ENCODE assay signal across 8 mouse cellular contexts in the genomic region with DNA sequence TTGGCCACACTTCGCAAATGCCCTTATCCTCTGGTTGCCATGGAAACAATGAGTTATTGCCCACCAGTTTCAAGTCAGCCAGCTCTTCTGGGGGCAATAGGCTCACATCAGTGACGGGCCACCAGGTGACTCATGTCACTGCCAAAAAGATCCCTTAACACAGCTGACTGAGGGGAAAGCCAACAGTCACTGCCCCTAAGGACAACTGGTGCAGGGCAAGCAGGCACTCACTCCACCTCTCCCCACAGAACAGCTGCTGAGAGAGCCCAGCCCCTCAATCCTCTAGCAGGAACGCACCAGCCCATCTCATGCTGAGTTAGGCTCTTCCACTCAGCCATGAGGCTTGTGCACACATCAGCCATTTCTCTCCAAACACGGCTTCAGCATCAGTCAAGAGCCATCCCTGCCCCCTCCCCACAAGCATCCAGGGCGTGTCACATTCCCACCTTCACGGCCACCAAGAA.
DNase-seq lines count a peak whose midpoint lies in the region; ATAC-seq and TF ChIP-seq lines count a peak whose summit lies in the region.

No protein-coding gene starts in this region.

- WGBS in spleen, adult 2 months: 18% methylated on average over 6 of the region's 6 CpGs
- 2% methylated on average over 6 of the region's 6 CpGs for WGBS in hindbrain, embryonic 13.5 days
- WGBS in midbrain, embryonic 12.5 days: 3% methylated on average over 6 of the region's 6 CpGs

- H3K27me3 ChIP-seq in spleen, adult 2 months (ENCODE audit: control insufficient read depth, insufficient read depth, low read length): no peaks in the 10 kb centered on the region
- no peaks in the 10 kb centered on the region for H3K27me3 ChIP-seq in hindbrain, embryonic 13.5 days
- H3K27me3 ChIP-seq in midbrain, embryonic 12.5 days: 0 out of 2 replicates have a peak, but pooled peaks cover 7% of the 10 kb centered on the region

- DNase-seq in adrenal gland, adult 2 months: peak; percentile 39
- DNase-seq in adrenal gland, postnatal 4 days (ENCODE audit: low spot score in 2 of 2): no peak
- no peak for DNase-seq in spleen, adult 2 months (ENCODE audit: low read depth in 1 of 2, low spot score in 2 of 2)
- no peak for DNase-seq in spleen, adult 12 weeks (ENCODE audit: low spot score)
- no peak for DNase-seq in left cerebral cortex, adult 18-20 months (ENCODE audit: low spot score in 2 of 2)
- DNase-seq in ovary, postnatal 14 days (ENCODE audit: low spot score): no peak

- TF ChIP-seq POLR2A in spleen, adult 2 months (IDR thresholded peaks at IDR 0.05; ENCODE audit: low read depth, low read length): no peak

- H3K4me1 ChIP-seq in spleen, adult 2 months (ENCODE audit: control insufficient read depth, insufficient read depth, insufficient read length): peaks cover 16% of the 10 kb centered on the region; the same call in 1 of the 2 replicates
- peaks cover 64% of the 10 kb centered on the region for H3K4me1 ChIP-seq in hindbrain, embryonic 13.5 days (replicated peaks)
- H3K4me1 ChIP-seq in midbrain, embryonic 12.5 days: peaks cover 44% of the 10 kb centered on the region

- no peaks in the 10 kb centered on the region for H3K36me3 ChIP-seq in spleen, adult 2 months (ENCODE audit: control insufficient read depth, insufficient read depth, low read length)
- H3K36me3 ChIP-seq in hindbrain, embryonic 13.5 days: no peaks in the 10 kb centered on the region
- no peaks in the 10 kb centered on the region for H3K36me3 ChIP-seq in midbrain, embryonic 12.5 days

- H3K4me3 ChIP-seq in spleen, adult 2 months (ENCODE audit: extremely low read depth, insufficient read depth, insufficient read length): peak overlapping the region; percentile 88
- H3K4me3 ChIP-seq in hindbrain, embryonic 13.5 days: peak overlapping the region; percentile 63
- peak overlapping the region; percentile 60 for H3K4me3 ChIP-seq in midbrain, embryonic 12.5 days

- ATAC-seq in hindbrain, embryonic 13.5 days (ENCODE audit: low FRiP score): peak; percentile 56
- peak; percentile 35 for ATAC-seq in midbrain, embryonic 12.5 days (ENCODE audit: low FRiP score, low read depth)

- TF ChIP-seq CTCF in spleen, adult 2 months (IDR thresholded peaks at IDR 0.05; ENCODE audit: extremely low read depth, insufficient read depth, insufficient read length, insufficient replicate concordance): no peak

- peak overlapping the region; percentile 85 for H3K4me2 ChIP-seq in hindbrain, embryonic 13.5 days
- H3K4me2 ChIP-seq in midbrain, embryonic 12.5 days (replicated peaks): peak overlapping the region; percentile 91

- H3K27ac ChIP-seq in spleen, adult 2 months (ENCODE audit: insufficient read depth, low read length): peak overlapping the region; percentile 90
- peak overlapping the region; percentile 98 for H3K27ac ChIP-seq in hindbrain, embryonic 13.5 days
- peak overlapping the region; percentile 94 for H3K27ac ChIP-seq in midbrain, embryonic 12.5 days (replicated peaks)

- H3K9ac ChIP-seq in hindbrain, embryonic 13.5 days: peak overlapping the region; percentile 94
- peak overlapping the region; percentile 90 for H3K9ac ChIP-seq in midbrain, embryonic 12.5 days (replicated peaks)

- H3K9me3 ChIP-seq in hindbrain, embryonic 13.5 days: no peaks in the 10 kb centered on the region
- no peaks in the 10 kb centered on the region for H3K9me3 ChIP-seq in midbrain, embryonic 12.5 days
